Mouse (Mus musculus) liver, adult 10 weeks (tissue): Measurements from ENCODE around the gene 8030411F24Rik. TPM values are rescaled to one million over a fixed set of nuclear protein-coding genes. Genes with fewer than 3 reads are reported as not detected.

Experiments used
- polyA plus RNA-seq: library from polyadenylated mRNA; stranded (reverse); fragments of 350-450 nt; fragmentation: Illumina TruSeq; extraction: RNeasy Lipid Tissue Mini Kit (QIAGEN cat#74804); gene quantifications from one replicate; pipeline ENCODE4 v1.2.3, GENCODE M21; 2014; ENCODE audit warnings: low read depth, low replicate concordance

Gene 8030411F24Rik
- polyA plus RNA-seq, result not detected

DNA sequence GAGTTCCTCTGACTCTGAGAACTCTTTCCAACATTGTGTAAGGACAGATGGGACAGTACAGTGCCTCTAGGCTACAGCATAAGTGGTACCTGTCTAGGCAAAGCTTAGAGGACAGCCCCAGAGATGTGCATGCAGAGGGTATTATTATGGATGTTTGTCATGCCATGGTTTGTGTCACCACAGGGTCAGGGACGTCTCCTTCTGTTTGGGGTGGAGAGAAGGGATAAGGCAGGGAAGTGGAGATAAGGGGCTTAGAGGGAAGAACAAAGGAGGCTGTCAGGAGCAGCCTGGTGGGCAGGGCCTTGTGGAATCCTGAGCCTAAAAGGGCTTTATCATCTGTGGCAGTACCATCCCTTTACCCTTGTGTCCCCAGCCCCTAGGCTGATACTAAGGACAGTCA is at the start of gene 8030411F24Rik:
TSS of gene 8030411F24Rik (plus strand) at position 301 of the 400 bp plus-strand sequence.

DNA sequence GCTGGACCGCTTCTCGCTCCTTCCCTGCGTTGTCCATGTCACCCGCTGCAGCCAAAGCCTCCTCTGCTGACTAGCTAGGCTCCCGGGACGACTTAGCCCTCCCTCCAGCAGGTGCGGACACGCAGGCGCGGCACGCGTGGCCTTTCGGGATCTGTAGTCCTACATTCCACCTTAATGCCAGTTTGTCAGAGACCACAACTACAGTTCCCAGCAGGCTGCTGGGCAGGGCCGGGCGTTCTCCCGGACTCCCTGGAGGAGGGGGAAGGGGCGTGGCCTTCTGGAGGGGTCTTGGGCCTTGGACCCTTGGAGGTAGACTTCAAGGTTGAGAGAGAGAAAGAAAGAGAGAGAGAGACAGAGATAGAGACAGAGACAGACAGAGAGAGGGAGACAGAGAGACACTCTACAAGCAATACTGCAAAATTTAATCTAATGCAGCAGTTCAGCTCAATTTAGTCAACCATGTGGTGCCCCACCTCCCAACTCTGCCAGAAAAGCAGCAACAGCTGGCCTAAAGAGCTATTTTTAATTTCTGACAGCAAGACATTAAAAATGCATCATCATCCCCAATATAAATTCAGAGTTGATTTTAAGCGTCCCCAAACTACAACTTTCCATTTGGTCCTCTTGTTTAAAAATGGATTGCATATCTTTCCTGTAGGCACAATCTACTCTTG is 49.3 kb upstream of the 8030411F24Rik start, which contains the start of gene Napb:
TSS of gene Napb (minus strand) at position 141 of the 674 bp plus-strand sequence.

DNA sequence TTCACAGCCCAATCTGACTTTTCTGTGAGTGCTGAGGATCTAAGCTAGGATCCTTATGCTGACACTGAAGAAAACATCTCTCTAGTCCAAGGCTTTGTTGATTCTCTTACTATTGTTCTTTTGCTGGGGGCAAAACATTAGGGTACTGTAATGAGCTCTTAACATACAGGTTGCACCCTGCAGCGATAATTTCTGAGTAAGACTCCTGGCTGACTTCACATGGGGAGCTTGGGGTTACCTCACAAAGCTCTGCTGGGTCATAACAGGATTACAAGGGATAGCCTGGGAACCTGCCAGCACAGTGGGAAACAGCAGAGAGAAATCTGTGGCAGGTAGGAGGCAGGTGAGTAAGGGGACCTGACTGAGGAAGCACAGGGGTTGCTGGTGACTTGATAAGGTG is 31.8 kb upstream of the 8030411F24Rik start, which contains the start of gene Cstl1:
TSS of gene Cstl1 (plus strand) at position 301 of the 400 bp plus-strand sequence.

DNA sequence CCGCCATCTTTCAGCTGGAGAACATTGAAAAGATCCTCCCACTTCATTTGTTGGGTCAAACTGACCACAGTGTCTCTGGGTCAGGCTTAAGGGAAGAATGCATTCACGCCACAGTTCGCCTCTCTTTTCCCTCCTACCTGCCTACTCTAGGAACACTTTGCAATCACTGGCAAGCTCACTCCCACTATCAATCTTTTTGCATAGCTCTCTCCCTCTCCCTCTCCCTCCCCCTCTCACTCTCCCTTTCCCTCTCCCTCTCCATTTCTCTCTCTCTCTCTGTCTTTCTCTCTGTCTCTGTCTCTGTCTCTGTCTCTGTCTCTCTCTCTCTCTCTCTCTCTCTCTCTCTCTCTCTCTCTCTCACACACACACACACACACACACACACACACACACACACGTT is 10.4 kb upstream of the 8030411F24Rik start, which contains the start of gene Cst11:
TSS of gene Cst11 (minus strand) at position 101 of the 400 bp plus-strand sequence.

DNA sequence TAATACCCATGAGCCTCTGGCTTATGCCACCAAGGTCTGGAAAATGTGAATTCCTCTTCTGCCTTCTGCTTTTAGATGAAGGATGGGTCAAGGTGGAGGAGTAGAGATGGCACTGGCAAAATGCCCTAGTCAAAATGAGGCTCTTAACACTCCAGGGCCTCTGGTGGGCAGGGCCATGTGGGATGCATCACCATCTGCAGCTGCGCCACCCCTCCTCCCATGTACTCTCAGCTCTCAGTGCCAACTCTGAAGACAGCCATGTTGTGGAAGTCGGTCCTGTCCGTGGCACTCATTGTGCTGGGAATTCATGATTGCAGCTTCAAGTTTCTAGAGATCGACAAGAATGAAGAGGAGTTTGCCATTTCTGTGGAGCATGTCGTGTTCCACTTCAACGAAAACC is 7.3 kb downstream of the 8030411F24Rik start, which contains the start of gene Cst12:
TSS of gene Cst12 (plus strand) at position 220 of the 400 bp plus-strand sequence.

DNA sequence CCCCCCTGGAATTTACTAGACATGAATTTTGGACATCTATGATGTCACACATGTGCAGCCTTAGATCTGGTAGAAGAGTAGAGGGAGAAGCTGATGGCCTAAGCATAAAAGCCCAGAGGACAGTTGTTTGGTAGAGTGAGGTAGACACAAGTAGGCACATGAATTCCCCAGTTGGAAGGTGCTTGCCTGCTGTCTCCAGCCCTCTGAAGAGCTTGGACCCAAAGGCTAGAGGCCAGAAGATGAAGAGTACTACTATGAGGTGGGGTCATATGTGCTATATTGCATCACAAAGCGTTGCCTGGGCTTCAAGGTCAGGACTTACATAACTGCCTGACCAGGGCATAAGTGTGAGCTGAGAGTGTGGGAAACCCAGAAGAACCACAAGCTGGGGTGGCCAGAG is 16.7 kb downstream of the 8030411F24Rik start, which contains the start of gene Cst8:
TSS of gene Cst8 (plus strand) at position 301 of the 400 bp plus-strand sequence.

DNA sequence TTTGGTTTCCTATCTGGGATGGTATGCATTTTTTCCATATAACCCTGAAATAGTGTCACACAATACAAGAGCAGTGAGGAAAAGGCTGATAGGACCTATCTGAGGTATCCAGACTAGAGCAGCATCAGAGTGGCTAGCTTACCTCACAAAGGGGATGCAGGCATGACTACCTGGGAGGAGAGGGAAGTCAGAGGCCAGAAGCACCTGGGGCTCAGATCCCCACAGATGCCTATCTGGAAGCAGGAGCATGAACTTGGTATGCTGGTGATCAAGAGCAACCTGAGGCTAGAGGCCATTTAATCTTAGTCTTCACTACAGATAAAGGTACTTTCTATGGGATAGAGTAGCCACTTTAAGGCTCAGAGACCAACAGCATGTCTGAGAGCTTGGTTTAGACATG is 38.1 kb downstream of the 8030411F24Rik start, which contains the start of gene Cst13:
TSS of gene Cst13 (plus strand) at position 173 of the 400 bp plus-strand sequence.

DNA sequence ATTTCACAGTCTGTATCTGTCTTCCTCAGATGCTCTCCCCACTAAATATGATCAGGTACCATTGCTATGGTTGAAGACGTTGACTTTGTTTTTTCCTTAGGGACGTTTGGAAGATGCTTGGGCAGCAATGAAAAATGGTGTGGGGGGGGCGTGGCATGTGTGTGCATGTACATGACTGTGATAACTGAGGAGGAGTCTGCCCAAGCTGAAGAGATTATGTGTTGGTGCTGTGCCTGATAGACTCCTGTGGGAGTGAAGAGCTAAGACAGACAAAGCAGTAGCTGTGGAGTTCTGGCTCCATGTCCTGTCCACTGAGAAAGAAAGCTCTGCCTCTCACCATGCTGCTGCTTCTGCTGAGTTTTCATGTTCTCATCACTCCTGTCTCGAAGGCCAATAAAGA is 53.1 kb downstream of the 8030411F24Rik start, which contains the start of gene Cst9:
TSS of gene Cst9 (plus strand) at position 236 of the 400 bp plus-strand sequence.

Other genes starting within 250 kb of the 8030411F24Rik start
- 5.0 TPM for gene Nxt1, start 109.4 kb upstream of the 8030411F24Rik start, polyA plus RNA-seq
- gene Gzf1, start 101.0 kb upstream of the 8030411F24Rik start, polyA plus RNA-seq, result 46.1 TPM
- gene Napb, start 49.5 kb upstream of the 8030411F24Rik start, polyA plus RNA-seq, result 2.3 TPM
- not detected for gene Cstl1, start 31.7 kb upstream of the 8030411F24Rik start, polyA plus RNA-seq
- not detected for gene Cst11, start 10.5 kb upstream of the 8030411F24Rik start, polyA plus RNA-seq
- not detected for gene Cst12, start 7.4 kb downstream of the 8030411F24Rik start, polyA plus RNA-seq
- not detected for gene Cst8, start 16.8 kb downstream of the 8030411F24Rik start, polyA plus RNA-seq
- gene Cst13, start 38.1 kb downstream of the 8030411F24Rik start, polyA plus RNA-seq, result not detected
- gene Cst9, start 53.1 kb downstream of the 8030411F24Rik start, polyA plus RNA-seq, result not detected
- not detected for gene 9230104L09Rik, start 83.0 kb downstream of the 8030411F24Rik start, polyA plus RNA-seq
- gene Cst3, start 93.7 kb downstream of the 8030411F24Rik start, polyA plus RNA-seq, result 30.6 TPM
- gene Gm1330, start 221.2 kb downstream of the 8030411F24Rik start, polyA plus RNA-seq, result not detected
- gene Gm10750, start 235.2 kb downstream of the 8030411F24Rik start, polyA plus RNA-seq, result not detected